Mouse (Mus musculus): ENCODE measurements around the gene Sectm1a. TPM values are rescaled to one million over a fixed set of nuclear protein-coding genes. Genes with fewer than 3 reads are reported as not detected.
"Not testable (repeated sequence)": the region's sequence is repeated elsewhere in the genome, so short reads cannot be mapped to it uniquely, and the experiment has no call there.

Gene Sectm1a
- total and polyA plus RNA-seq, 2 experiments from 2014 or later = not detected

- no peak for TF ChIP-seq CTCF (IDR thresholded peaks at IDR 0.05; ENCODE audit: low read depth)
- no peak for ATAC-seq
- WGBS = 96% methylated on average over 8 of the region's 8 CpGs
Observed at GRCm38 (mm10) chr11:121080330-121080729, 690 bp downstream of the Sectm1a start.

GRCm38 (mm10) chr11:121075655-121076054, 5.4 kb downstream of the Sectm1a start:
- H3K4me1 ChIP-seq (ENCODE audit: insufficient read depth, low read length) = no peaks in the 10 kb centered on the region
- H3K27me3 ChIP-seq (ENCODE audit: insufficient read depth, low read length) = no peaks in the 10 kb centered on the region
- WGBS = 84% methylated on average over 5 of the region's 5 CpGs
- H3K4me3 ChIP-seq (ENCODE audit: low read length) = no peak overlapping the region
- no peak for ATAC-seq
- no peak overlapping the region for H3K27ac ChIP-seq
- no peak for DNase-seq (ENCODE audit: low spot score)
- H3K36me3 ChIP-seq (ENCODE audit: insufficient read depth, low read length) = no peaks in the 10 kb centered on the region
- no peaks in the 10 kb centered on the region for H3K9me3 ChIP-seq (ENCODE audit: low read length)
- H3K9ac ChIP-seq (replicated peaks; ENCODE audit: low read length) = no peak overlapping the region
- no peak overlapping the region for H3K4me2 ChIP-seq (ENCODE audit: low read depth, low read length)
- TF ChIP-seq CTCF (IDR thresholded peaks at IDR 0.05; ENCODE audit: low read depth) = no peak

More at GRCm38 (mm10) chr11:121080330-121080729, 690 bp downstream of the Sectm1a start:
- no peak for DNase-seq (ENCODE audit: low spot score)
- H3K36me3 ChIP-seq (ENCODE audit: insufficient read depth, low read length) = no peaks in the 10 kb centered on the region
- H3K9me3 ChIP-seq (ENCODE audit: low read length) = no peaks in the 10 kb centered on the region
- H3K4me1 ChIP-seq (ENCODE audit: insufficient read depth, low read length) = no peaks in the 10 kb centered on the region
- no peak overlapping the region for H3K4me2 ChIP-seq (ENCODE audit: low read depth, low read length)
- H3K4me3 ChIP-seq (ENCODE audit: low read length) = no peak overlapping the region
- no peaks in the 10 kb centered on the region for H3K27me3 ChIP-seq (ENCODE audit: insufficient read depth, low read length)
- H3K9ac ChIP-seq (replicated peaks; ENCODE audit: low read length) = no peak overlapping the region
- no peak overlapping the region for H3K27ac ChIP-seq

GRCm38 (mm10) chr11:121069662-121070061, 11.4 kb downstream of the Sectm1a start:
- not testable (repeated sequence) for H3K36me3 ChIP-seq (ENCODE audit: insufficient read depth, low read length); ATAC-seq; H3K4me3 ChIP-seq (ENCODE audit: low read length); H3K27ac ChIP-seq; H3K4me1 ChIP-seq (ENCODE audit: insufficient read depth, low read length); DNase-seq (ENCODE audit: low spot score); H3K9me3 ChIP-seq (ENCODE audit: low read length); H3K27me3 ChIP-seq (ENCODE audit: insufficient read depth, low read length); H3K9ac ChIP-seq (replicated peaks; ENCODE audit: low read length); H3K4me2 ChIP-seq (ENCODE audit: low read depth, low read length)
- WGBS = 92% methylated on average over 11 of the region's 16 CpGs

- no peak for ATAC-seq
- 100% methylated on average over 2 of the region's 2 CpGs for WGBS
- DNase-seq (ENCODE audit: low spot score) = no peak
Observed at GRCm38 (mm10) chr11:121067895-121068294, 13.1 kb downstream of the Sectm1a start.

GRCm38 (mm10) chr11:121064197-121064596, 16.8 kb downstream of the Sectm1a start:
- WGBS = 89% methylated on average over 3 of the region's 3 CpGs
- no peaks in the 10 kb centered on the region for H3K36me3 ChIP-seq (ENCODE audit: insufficient read depth, low read length)
- TF ChIP-seq CTCF (IDR thresholded peaks at IDR 0.05; ENCODE audit: low read depth) = peak; percentile 43

More at GRCm38 (mm10) chr11:121067895-121068294, 13.1 kb downstream of the Sectm1a start:
- Histone ChIP-seq H3K27ac (no peak overlapping the region), H3K36me3 (ENCODE audit: insufficient read depth, low read length) (no peaks in the 10 kb centered on the region), H3K9me3 (ENCODE audit: low read length) (no peaks in the 10 kb centered on the region), H3K4me2 (ENCODE audit: low read depth, low read length) (no peak overlapping the region), H3K27me3 (ENCODE audit: insufficient read depth, low read length) (no peaks in the 10 kb centered on the region), H3K4me3 (ENCODE audit: low read length) (no peak overlapping the region), H3K9ac (replicated peaks; ENCODE audit: low read length) (no peak overlapping the region), H3K4me1 (ENCODE audit: insufficient read depth, low read length) (no peaks in the 10 kb centered on the region)
- TF ChIP-seq CTCF (IDR thresholded peaks at IDR 0.05; ENCODE audit: low read depth) = no peak

GRCm38 (mm10) chr11:121063379-121063778, 17.6 kb downstream of the Sectm1a start, which contains the start of gene Sectm1b:
Sectm1b (minus strand) TSS chr11:121063569.
- TF ChIP-seq CTCF (IDR thresholded peaks at IDR 0.05; ENCODE audit: low read depth) = no peak
- H3K9ac ChIP-seq (replicated peaks; ENCODE audit: low read length) = no peak within 1 kb of the TSS
- no peaks in the 10 kb centered on the region for H3K36me3 ChIP-seq (ENCODE audit: insufficient read depth, low read length)
- no peak within 1 kb of the TSS for H3K27ac ChIP-seq
- ATAC-seq = no peak
- no peak within 1 kb of the TSS for H3K4me2 ChIP-seq (ENCODE audit: low read depth, low read length)
- no peak for DNase-seq (ENCODE audit: low spot score)
- H3K4me1 ChIP-seq (ENCODE audit: insufficient read depth, low read length) = no peaks in the 10 kb centered on the region
- H3K27me3 ChIP-seq (ENCODE audit: insufficient read depth, low read length) = no peaks in the 10 kb centered on the region
- no peak within 1 kb of the TSS for H3K4me3 ChIP-seq (ENCODE audit: low read length)
- 81% methylated on average over 5 of the region's 5 CpGs for WGBS
- H3K9me3 ChIP-seq (ENCODE audit: low read length) = no peaks in the 10 kb centered on the region

More at GRCm38 (mm10) chr11:121064197-121064596, 16.8 kb downstream of the Sectm1a start:
- H3K9me3 ChIP-seq (ENCODE audit: low read length) = no peaks in the 10 kb centered on the region
- no peak overlapping the region for H3K27ac ChIP-seq
- H3K4me2 ChIP-seq (ENCODE audit: low read depth, low read length) = no peak overlapping the region
- no peak overlapping the region for H3K4me3 ChIP-seq (ENCODE audit: low read length)
- DNase-seq (ENCODE audit: low spot score) (no peak), ATAC-seq (no peak)
- no peaks in the 10 kb centered on the region for H3K4me1 ChIP-seq (ENCODE audit: insufficient read depth, low read length)
- H3K27me3 ChIP-seq (ENCODE audit: insufficient read depth, low read length) = no peaks in the 10 kb centered on the region
- H3K9ac ChIP-seq (replicated peaks; ENCODE audit: low read length) = no peak overlapping the region

- Histone ChIP-seq H3K27me3 (ENCODE audit: insufficient read depth, low read length) (no peaks in the 10 kb centered on the region), H3K27ac (no peak overlapping the region), H3K9ac (replicated peaks; ENCODE audit: low read length) (no peak overlapping the region), H3K4me2 (ENCODE audit: low read depth, low read length) (no peak overlapping the region), H3K36me3 (ENCODE audit: insufficient read depth, low read length) (no peaks in the 10 kb centered on the region), H3K4me1 (ENCODE audit: insufficient read depth, low read length) (no peaks in the 10 kb centered on the region), H3K9me3 (ENCODE audit: low read length) (no peaks in the 10 kb centered on the region), H3K4me3 (ENCODE audit: low read length) (no peak overlapping the region)
- 50% methylated on average over 8 of the region's 8 CpGs for WGBS
- DNase-seq (ENCODE audit: low spot score) = no peak
- ATAC-seq = no peak
- no peak for TF ChIP-seq CTCF (IDR thresholded peaks at IDR 0.05; ENCODE audit: low read depth)
Observed at GRCm38 (mm10) chr11:121061615-121062014, 19.4 kb downstream of the Sectm1a start.

GRCm38 (mm10) chr11:121060401-121061067, 20.5 kb downstream of the Sectm1a start:
- H3K36me3 ChIP-seq (ENCODE audit: insufficient read depth, low read length); H3K4me3 ChIP-seq (ENCODE audit: low read length); H3K4me2 ChIP-seq (ENCODE audit: low read depth, low read length); ATAC-seq; H3K27me3 ChIP-seq (ENCODE audit: insufficient read depth, low read length); H3K4me1 ChIP-seq (ENCODE audit: insufficient read depth, low read length); H3K9me3 ChIP-seq (ENCODE audit: low read length); DNase-seq (ENCODE audit: low spot score); H3K27ac ChIP-seq; H3K9ac ChIP-seq (replicated peaks; ENCODE audit: low read length): not testable (repeated sequence)
- 96% methylated on average over 6 of the region's 6 CpGs for WGBS

Measured in hindbrain, postnatal 0 days (tissue).